29 mouse cellular contexts compared by ENCODE assay signal in genomic region chr9:103852691-103853090, GRCm38 (mm10).
A peak's percentile ranks its signal among the peaks of the same experiment; 100 is the strongest.
DNase-seq lines count a peak whose midpoint lies in the region; ATAC-seq and TF ChIP-seq lines count a peak whose summit lies in the region.
"Had no signal": no experiment of that assay in that cellular context is flagged by ENCODE, and none has a peak within 500 bp of the region (broad histone marks: within the 10 kb centered on the region; RNA-seq: fewer than 3 reads in every experiment).

No protein-coding gene starts in this region.

- TF ChIP-seq EP300 in lung, postnatal 0 days (IDR thresholded peaks at IDR 0.05) = no peak

- no peak overlapping the region for H3K4me3 ChIP-seq in forebrain, postnatal 0 days (ENCODE audit: low read depth, low read length)
- no peak overlapping the region for H3K4me3 ChIP-seq in forebrain, embryonic 16.5 days (replicated peaks; ENCODE audit: low read length)
- H3K4me3 ChIP-seq in hindbrain, postnatal 0 days (ENCODE audit: low read length) = no peak overlapping the region
- H3K4me3 ChIP-seq in hindbrain, embryonic 16.5 days (ENCODE audit: low read length) = no peak overlapping the region
- no peak overlapping the region for H3K4me3 ChIP-seq in lung, postnatal 0 days (ENCODE audit: low read depth, low read length)
- H3K4me3 ChIP-seq: embryonic facial prominence, embryonic 10.5 days; embryonic facial prominence, embryonic 13.5 days; erythroblast, embryonic 14.5 days; forebrain, embryonic 12.5 days; forebrain, embryonic 15.5 days; hindbrain, embryonic 10.5 days; hindbrain, embryonic 13.5 days had no signal

- peak; percentile 37 for TF ChIP-seq CTCF in forebrain, postnatal 0 days (IDR thresholded peaks at IDR 0.05; ENCODE audit: low read depth)
- TF ChIP-seq CTCF in hindbrain, postnatal 0 days (IDR thresholded peaks at IDR 0.05; ENCODE audit: low read depth) = peak; percentile 31; the same call in 1 of the 2 replicates
- TF ChIP-seq CTCF in lung, postnatal 0 days (IDR thresholded peaks at IDR 0.05) = no peak

- no peaks in the 10 kb centered on the region for H3K27me3 ChIP-seq in forebrain, postnatal 0 days (ENCODE audit: insufficient read depth, low read length)
- no peaks in the 10 kb centered on the region for H3K27me3 ChIP-seq in forebrain, embryonic 16.5 days (replicated peaks; ENCODE audit: control insufficient read depth, insufficient read depth, low read length)
- no peaks in the 10 kb centered on the region for H3K27me3 ChIP-seq in hindbrain, postnatal 0 days (ENCODE audit: insufficient read depth, low read length)
- H3K27me3 ChIP-seq in hindbrain, embryonic 16.5 days (replicated peaks; ENCODE audit: control insufficient read depth, insufficient read depth, low read length) = no peaks in the 10 kb centered on the region
- H3K27me3 ChIP-seq in lung, postnatal 0 days (replicated peaks; ENCODE audit: insufficient read depth, low read length) = no peaks in the 10 kb centered on the region
- H3K27me3 ChIP-seq: embryonic facial prominence, embryonic 13.5 days; forebrain, embryonic 12.5 days; forebrain, embryonic 15.5 days; hindbrain, embryonic 13.5 days; Patski had no signal

- H3K36me3 ChIP-seq in forebrain, postnatal 0 days (ENCODE audit: insufficient read depth) = no peaks in the 10 kb centered on the region
- no peaks in the 10 kb centered on the region for H3K36me3 ChIP-seq in forebrain, embryonic 16.5 days (ENCODE audit: control insufficient read depth, insufficient read depth)
- no peaks in the 10 kb centered on the region for H3K36me3 ChIP-seq in hindbrain, postnatal 0 days (ENCODE audit: insufficient read depth, low read length)
- no peaks in the 10 kb centered on the region for H3K36me3 ChIP-seq in hindbrain, embryonic 16.5 days (ENCODE audit: control insufficient read depth, insufficient read depth, low read length)
- H3K36me3 ChIP-seq in lung, postnatal 0 days (ENCODE audit: insufficient read depth, low read length) = no peaks in the 10 kb centered on the region
- H3K36me3 ChIP-seq: embryonic facial prominence, embryonic 10.5 days; embryonic facial prominence, embryonic 13.5 days; forebrain, embryonic 12.5 days; forebrain, embryonic 15.5 days; G1E; hindbrain, embryonic 10.5 days; hindbrain, embryonic 13.5 days had no signal

- H3K4me2 ChIP-seq in forebrain, postnatal 0 days (ENCODE audit: low read depth) = no peak overlapping the region
- H3K4me2 ChIP-seq in forebrain, embryonic 16.5 days (ENCODE audit: low read length) = no peak overlapping the region
- H3K4me2 ChIP-seq in hindbrain, postnatal 0 days (ENCODE audit: low read depth, low read length) = no peak overlapping the region
- H3K4me2 ChIP-seq in hindbrain, embryonic 16.5 days (ENCODE audit: low read length) = no peak overlapping the region
- no peak overlapping the region for H3K4me2 ChIP-seq in lung, postnatal 0 days (replicated peaks; ENCODE audit: low read depth, low read length)
- H3K4me2 ChIP-seq: embryonic facial prominence, embryonic 13.5 days; forebrain, embryonic 12.5 days; forebrain, embryonic 15.5 days; heart, embryonic 11.5 days; hindbrain, embryonic 13.5 days had no signal

- peak; percentile 38 for DNase-seq in forebrain, postnatal 0 days
- DNase-seq in hindbrain, postnatal 0 days (ENCODE audit: low spot score) = peak; percentile 46
- DNase-seq in lung, postnatal 0 days (ENCODE audit: low spot score) = no peak
- DNase-seq in lung, adult 18-20 months = no peak
- DNase-seq in ZHBTc4 (ENCODE audit: low read depth, low spot score) = peak; percentile 16
- DNase-seq in cerebellum, adult 9-10 months = no peak
- DNase-seq: adrenal gland, adult 8-10 months; adrenal gland, postnatal 25 days; cerebellum, adult 18-20 months; cerebellum, adult 9-11 months; cerebellum, postnatal 25 days; embryo, embryonic 11 days; gastrocnemius, postnatal 10 days; gastrocnemius, postnatal 36 days; heart, postnatal 36 days had no signal

- no peak overlapping the region for H3K9ac ChIP-seq in forebrain, postnatal 0 days
- H3K9ac ChIP-seq in forebrain, embryonic 16.5 days (replicated peaks; ENCODE audit: low read depth, low read length) = no peak overlapping the region
- H3K9ac ChIP-seq in hindbrain, postnatal 0 days (replicated peaks; ENCODE audit: low read length) = no peak overlapping the region
- H3K9ac ChIP-seq in hindbrain, embryonic 16.5 days (ENCODE audit: low read depth, low read length) = no peak overlapping the region
- H3K9ac ChIP-seq in lung, postnatal 0 days (replicated peaks; ENCODE audit: low read depth) = no peak overlapping the region
- H3K9ac ChIP-seq: embryonic facial prominence, embryonic 13.5 days; forebrain, embryonic 12.5 days; forebrain, embryonic 15.5 days; hindbrain, embryonic 13.5 days had no signal

- 0 out of 2 replicates have a peak, but pooled peaks cover 7% of the 10 kb centered on the region for H3K4me1 ChIP-seq in forebrain, postnatal 0 days (ENCODE audit: insufficient read depth)
- H3K4me1 ChIP-seq in forebrain, embryonic 16.5 days (replicated peaks; ENCODE audit: control insufficient read depth, insufficient read depth, low read length) = peaks cover 3% of the 10 kb centered on the region
- H3K4me1 ChIP-seq in hindbrain, postnatal 0 days (ENCODE audit: insufficient read depth, low read length) = no peaks in the 10 kb centered on the region
- no peaks in the 10 kb centered on the region for H3K4me1 ChIP-seq in hindbrain, embryonic 16.5 days (ENCODE audit: control insufficient read depth, insufficient read depth, low read depth, low read length)
- H3K4me1 ChIP-seq in lung, postnatal 0 days (ENCODE audit: insufficient read depth, low read depth, low read length) = no peaks in the 10 kb centered on the region
- H3K4me1 ChIP-seq: embryonic facial prominence, embryonic 10.5 days; embryonic facial prominence, embryonic 13.5 days; forebrain, embryonic 12.5 days; forebrain, embryonic 15.5 days; hindbrain, embryonic 10.5 days; hindbrain, embryonic 13.5 days had no signal

- WGBS in forebrain, postnatal 0 days = 60% methylated on average over 2 of the region's 2 CpGs
- WGBS in forebrain, embryonic 16.5 days = 81% methylated on average over 2 of the region's 2 CpGs
- WGBS in hindbrain, postnatal 0 days = 49% methylated on average over 2 of the region's 2 CpGs
- 63% methylated on average over 2 of the region's 2 CpGs for WGBS in hindbrain, embryonic 16.5 days
- WGBS in lung, postnatal 0 days = 62% methylated on average over 2 of the region's 2 CpGs

- H3K27ac ChIP-seq in forebrain, postnatal 0 days (ENCODE audit: low read depth, low read length) = no peak overlapping the region
- H3K27ac ChIP-seq in forebrain, embryonic 16.5 days (ENCODE audit: low read length) = no peak overlapping the region
- H3K27ac ChIP-seq in hindbrain, postnatal 0 days = no peak overlapping the region
- H3K27ac ChIP-seq in hindbrain, embryonic 16.5 days (ENCODE audit: low read depth, low read length) = no peak overlapping the region
- no peak overlapping the region for H3K27ac ChIP-seq in lung, postnatal 0 days (ENCODE audit: low read length)
- H3K27ac ChIP-seq: embryonic facial prominence, embryonic 10.5 days; embryonic facial prominence, embryonic 13.5 days; forebrain, embryonic 12.5 days; forebrain, embryonic 15.5 days; hindbrain, embryonic 10.5 days; hindbrain, embryonic 13.5 days had no signal

- ATAC-seq in forebrain, postnatal 0 days = peak; percentile 61
- ATAC-seq in forebrain, embryonic 16.5 days = no peak
- ATAC-seq in hindbrain, postnatal 0 days = no peak
- ATAC-seq in hindbrain, embryonic 16.5 days = no peak
- ATAC-seq in lung, postnatal 0 days = peak; percentile 52; the same call in 1 of the 2 replicates
- ATAC-seq: activated CD4-positive, CD25-positive, alpha-beta regulatory T cell, adult 4 months; forebrain, embryonic 15.5 days; intestine, postnatal 0 days; Patski had no signal

- no peaks in the 10 kb centered on the region for H3K9me3 ChIP-seq in forebrain, postnatal 0 days (ENCODE audit: low read length)
- no peaks in the 10 kb centered on the region for H3K9me3 ChIP-seq in forebrain, embryonic 16.5 days (ENCODE audit: control insufficient read depth, low read length)
- no peaks in the 10 kb centered on the region for H3K9me3 ChIP-seq in hindbrain, postnatal 0 days (ENCODE audit: low read length)
- H3K9me3 ChIP-seq in hindbrain, embryonic 16.5 days (ENCODE audit: control insufficient read depth, low read length) = peaks cover 4% of the 10 kb centered on the region; the same call in 1 of the 2 replicates
- H3K9me3 ChIP-seq in lung, postnatal 0 days (ENCODE audit: low read length) = no peaks in the 10 kb centered on the region
- H3K9me3 ChIP-seq: forebrain, embryonic 15.5 days; hindbrain, embryonic 13.5 days had no signal

Comparison
In these comparisons a context has a peak if more than half of its experiments do, and no peak if none do; other contexts are left out.
1. ATAC-seq: peak in forebrain, postnatal 0 days (single experiment) and lung, postnatal 0 days (single experiment); none in forebrain, embryonic 16.5 days (single experiment), hindbrain, postnatal 0 days (single experiment) and hindbrain, embryonic 16.5 days (single experiment).
2. DNase-seq: peak in forebrain, postnatal 0 days (single experiment), hindbrain, postnatal 0 days (single experiment) and ZHBTc4 (single experiment); none in lung, postnatal 0 days (single experiment), lung, adult 18-20 months (0 of 2) and cerebellum, adult 9-10 months (single experiment).